Mouse (Mus musculus) liver, embryonic 16.5 days (tissue): ENCODE measurements around the gene Knstrn. TPM values are rescaled to one million over a fixed set of nuclear protein-coding genes. Genes with fewer than 3 reads are reported as not detected.
A peak's percentile ranks its signal among the peaks of the same experiment; 100 is the strongest.

Experiments used
- ATAC-seq: fragments of 200-750 bp; cut with Nextera tagmentation; 2 replicates; pipeline ENCODE4 v1.8.0; 2017; ENCODE audit warnings: low read depth, mild to moderate bottlenecking, moderate number of reproducible peaks, moderate library complexity
- H3K27ac ChIP-seq: fragments of 300-500 bp; sonication (generic); 2 replicates; pipeline ENCODE4 v1.5.1; 2014; ENCODE audit warnings: mild to moderate bottlenecking, low read length
- H3K27me3 ChIP-seq: fragments of 300-500 bp; sonication (generic); 2 replicates; pipeline ENCODE4 v1.6.1; 2014; ENCODE audit warnings: low read depth, low read length, mixed read lengths; ENCODE audit not compliant: control insufficient read depth, insufficient read depth
- H3K36me3 ChIP-seq: fragments of 300-500 bp; sonication (generic); 2 replicates; pipeline ENCODE4 v1.6.1; 2014; ENCODE audit warnings: mild to moderate bottlenecking; ENCODE audit not compliant: control insufficient read depth, insufficient read depth
- H3K4me1 ChIP-seq: fragments of 300-500 bp; sonication (generic); 2 replicates; pipeline ENCODE4 v1.6.1; 2014; ENCODE audit warnings: low read depth, low read length, mixed read lengths; ENCODE audit not compliant: control insufficient read depth
- H3K4me2 ChIP-seq: fragments of 300-500 bp; sonication (generic); 2 replicates; pipeline ENCODE4 v1.6.1; 2014; ENCODE audit warnings: low read depth, low read length, mixed read lengths
- H3K4me3 ChIP-seq: fragments of 300-500 bp; sonication (generic); 2 replicates; pipeline ENCODE4 v1.5.1; 2014; ENCODE audit warnings: low read depth, mild to moderate bottlenecking, low read length
- H3K9ac ChIP-seq: fragments of 300-500 bp; sonication (generic); 2 replicates; pipeline ENCODE4 v1.6.1; 2014; ENCODE audit warnings: low read depth, low read length
- H3K9me3 ChIP-seq: fragments of 300-500 bp; sonication (generic); replicated peaks from 2 replicates; pipeline ENCODE4 v1.6.1; 2016; ENCODE audit warnings: low read length; ENCODE audit not compliant: control insufficient read depth
- WGBS: fragments of 180-500 bp; shearing (Covaris S2); extraction: QIAGEN DNeasy Blood & Tissue Kit; methylation state at CpG from one replicate; pipeline ENCODE4 v1.1.7; 2014; ENCODE audit not compliant: insufficient replicate concordance; 5-methylcytosine and 5-hydroxymethylcytosine counted together
- polyA plus RNA-seq: library from polyadenylated mRNA; unstranded; fragments of >200 nt; fragmentation: Nextera tagmentation; extraction: Ambion mirVana; gene quantifications from 2 replicates; pipeline ENCODE4 v1.2.1, GENCODE M21; 2015

Knstrn gene
- polyA plus RNA-seq, 1 experiment from 2014 or later: 63.5 TPM

- Histone ChIP-seq H3K9ac (peak overlapping the region; percentile 55), H3K4me1 (peaks cover 31% of the 10 kb centered on the region), H3K36me3 (no peaks in the 10 kb centered on the region), H3K4me3 (peak overlapping the region; percentile 47), H3K4me2 (peak overlapping the region; percentile 81), H3K27me3 (peaks cover 3% of the 10 kb centered on the region), H3K27ac (peak overlapping the region; percentile 89), H3K9me3 (no peaks in the 10 kb centered on the region)
- 36% methylated on average over 13 of the region's 13 CpGs for WGBS
- peak; percentile 60 for ATAC-seq
Observed at GRCm38 (mm10) chr2:118887440-118887839, 73.6 kb downstream of the Knstrn start.

DNA sequence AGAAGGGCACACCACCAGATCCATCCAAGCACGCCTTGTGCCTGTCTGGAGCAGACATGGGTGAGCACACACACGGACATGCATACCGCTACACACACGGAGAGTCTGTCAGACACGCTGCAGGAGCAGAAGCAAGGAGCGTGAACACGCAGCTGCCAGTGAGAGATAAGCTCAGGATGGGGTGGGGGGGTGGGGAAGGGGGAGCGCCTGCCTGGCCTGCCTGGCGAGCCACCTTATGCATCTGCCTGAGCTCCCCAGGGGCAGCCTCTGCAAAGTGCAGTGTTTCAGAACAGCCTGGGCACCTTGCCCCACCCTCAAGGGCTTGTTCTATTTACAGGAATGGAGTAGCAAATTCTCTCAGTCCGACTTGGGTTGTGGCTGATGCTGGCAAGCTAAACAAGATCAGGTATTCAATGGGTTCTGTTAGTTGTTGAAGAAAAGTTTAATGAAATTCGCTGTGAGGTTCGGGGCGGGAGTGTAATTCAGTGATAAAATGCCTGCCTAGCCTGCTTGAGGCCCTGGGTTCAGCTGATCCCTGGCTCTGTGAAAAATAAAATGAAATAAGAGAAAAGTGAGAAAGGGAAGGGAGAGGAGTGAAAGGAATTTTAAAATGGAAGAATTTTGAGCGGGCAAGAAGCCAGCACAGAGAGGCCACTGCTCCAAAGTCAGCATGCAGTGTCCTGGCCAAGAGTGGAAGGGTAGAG, 74.2 kb downstream of the Knstrn start:
- Histone ChIP-seq H3K9me3 (no peaks in the 10 kb centered on the region), H3K27ac (peak overlapping the region; percentile 89), H3K27me3 (peaks cover 3% of the 10 kb centered on the region), H3K4me2 (peak overlapping the region; percentile 81), H3K4me1 (peaks cover 29% of the 10 kb centered on the region), H3K36me3 (no peaks in the 10 kb centered on the region), H3K4me3 (peak overlapping the region; percentile 47), H3K9ac (peak overlapping the region; percentile 55)
- peak; percentile 91 for ATAC-seq
- WGBS: 10% methylated on average over 14 of the region's 14 CpGs

- WGBS: 77% methylated on average over 4 of the region's 4 CpGs
Observed at GRCm38 (mm10) chr2:118891173-118891572, 77.4 kb downstream of the Knstrn start.

DNA sequence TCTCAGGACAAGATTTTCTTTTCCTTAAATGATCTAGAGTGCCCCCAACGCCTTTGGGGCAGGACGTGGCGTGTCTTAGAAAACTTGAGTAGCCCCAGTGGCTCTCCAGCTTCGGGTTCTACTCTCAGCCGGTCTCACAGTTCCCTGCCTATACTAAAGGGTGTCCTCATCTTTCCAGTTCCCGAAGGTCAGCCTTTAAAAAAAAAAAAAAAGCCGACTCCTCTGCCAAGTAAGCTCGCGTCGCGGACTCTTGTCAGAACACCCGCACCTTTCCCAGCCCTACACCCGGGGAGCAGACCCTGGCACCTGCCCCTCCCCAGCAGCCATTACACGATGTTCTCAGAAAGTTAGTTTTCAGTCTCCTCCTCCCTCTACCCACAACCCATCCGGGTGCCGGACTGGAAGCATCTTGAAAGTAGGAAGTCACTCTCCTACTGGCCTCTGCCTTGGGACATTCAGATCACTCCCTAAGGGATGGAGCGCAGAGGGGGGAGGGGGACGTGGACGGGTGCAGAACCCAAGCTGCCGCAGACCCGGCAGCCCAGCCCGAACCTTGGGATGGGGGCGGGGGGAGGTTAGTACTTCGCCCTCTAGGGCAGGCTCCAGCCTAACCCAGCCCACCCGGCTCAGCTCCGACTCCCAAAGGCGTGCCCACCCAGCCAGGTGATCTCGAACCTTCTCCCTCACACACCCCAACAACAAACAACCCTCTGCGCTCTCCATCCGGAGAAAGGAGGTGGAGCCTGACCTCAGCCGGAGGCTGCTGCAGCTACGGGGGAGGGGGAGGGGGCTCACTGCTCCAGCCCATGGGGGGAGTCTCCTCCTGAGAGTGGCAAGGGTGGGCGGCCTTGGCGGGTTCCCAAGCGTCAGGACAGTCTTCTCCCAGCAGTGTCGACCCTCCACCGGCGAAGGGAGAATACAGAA, 82.4 kb downstream of the Knstrn start:
- H3K9me3 ChIP-seq: no peaks in the 10 kb centered on the region
- peak overlapping the region; percentile 45 for H3K4me3 ChIP-seq
- ATAC-seq: no peak
- peak overlapping the region; percentile 60 for H3K4me2 ChIP-seq
- no peak overlapping the region for H3K27ac ChIP-seq
- no peak overlapping the region for H3K9ac ChIP-seq
- WGBS: 3% methylated on average over 38 of the region's 38 CpGs
- H3K27me3 ChIP-seq: peaks cover 76% of the 10 kb centered on the region
- H3K36me3 ChIP-seq: no peaks in the 10 kb centered on the region
- peaks cover 29% of the 10 kb centered on the region for H3K4me1 ChIP-seq

More at GRCm38 (mm10) chr2:118891173-118891572, 77.4 kb downstream of the Knstrn start:
- H3K4me1 ChIP-seq: peaks cover 26% of the 10 kb centered on the region
- H3K36me3 ChIP-seq: no peaks in the 10 kb centered on the region
- no peak overlapping the region for H3K4me2 ChIP-seq
- H3K9me3 ChIP-seq: no peaks in the 10 kb centered on the region
- ATAC-seq: no peak
- H3K27me3 ChIP-seq: peaks cover 28% of the 10 kb centered on the region
- H3K27ac ChIP-seq: no peak overlapping the region
- no peak overlapping the region for H3K4me3 ChIP-seq
- no peak overlapping the region for H3K9ac ChIP-seq

GRCm38 (mm10) chr2:118896914-118897291, 83.1 kb downstream of the Knstrn start:
- Histone ChIP-seq H3K27me3 (peaks cover 75% of the 10 kb centered on the region), H3K9ac (no peak overlapping the region), H3K27ac (no peak overlapping the region), H3K4me3 (peak overlapping the region; percentile 45), H3K36me3 (no peaks in the 10 kb centered on the region), H3K4me2 (peak overlapping the region; percentile 60), H3K9me3 (no peaks in the 10 kb centered on the region), H3K4me1 (peaks cover 29% of the 10 kb centered on the region)
- 3% methylated on average over 13 of the region's 13 CpGs for WGBS
- no peak for ATAC-seq

GRCm38 (mm10) chr2:118897392-118897791, 83.6 kb downstream of the Knstrn start:
- no peak overlapping the region for H3K9ac ChIP-seq
- WGBS: 5% methylated on average over 7 of the region's 7 CpGs
- H3K4me2 ChIP-seq: no peak overlapping the region
- H3K27ac ChIP-seq: no peak overlapping the region
- peaks cover 73% of the 10 kb centered on the region for H3K27me3 ChIP-seq
- H3K4me1 ChIP-seq: peaks cover 30% of the 10 kb centered on the region
- no peak for ATAC-seq
- peak overlapping the region; percentile 45; the same call in 1 of the 2 replicates for H3K4me3 ChIP-seq
- H3K36me3 ChIP-seq: no peaks in the 10 kb centered on the region
- no peaks in the 10 kb centered on the region for H3K9me3 ChIP-seq

DNA sequence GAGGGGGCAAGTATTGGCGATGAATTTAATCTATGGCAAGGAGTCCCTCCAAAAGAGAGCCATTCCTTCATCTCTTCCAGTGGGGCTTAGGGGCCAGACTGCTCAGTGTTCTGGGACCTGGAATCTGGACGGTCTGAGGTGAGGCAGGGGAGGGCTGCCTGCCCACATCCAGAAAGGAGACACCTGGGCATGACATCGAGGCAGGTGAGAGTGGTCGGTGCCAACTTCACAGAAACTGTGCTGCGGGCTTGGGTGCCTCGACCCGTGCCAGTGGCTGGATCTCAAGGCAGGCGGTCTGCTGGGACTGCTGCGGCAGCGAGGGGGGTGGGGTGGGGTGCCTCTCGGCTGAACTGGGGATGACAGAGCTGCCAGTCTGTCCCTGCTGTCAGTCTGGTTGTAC, 84.0 kb downstream of the Knstrn start:
- no peak overlapping the region for H3K9ac ChIP-seq
- 2% methylated on average over 11 of the region's 11 CpGs for WGBS
- H3K27ac ChIP-seq: no peak overlapping the region
- H3K4me1 ChIP-seq: peaks cover 34% of the 10 kb centered on the region
- peaks cover 73% of the 10 kb centered on the region for H3K27me3 ChIP-seq
- no peak overlapping the region for H3K4me2 ChIP-seq
- H3K36me3 ChIP-seq: no peaks in the 10 kb centered on the region
- ATAC-seq: no peak
- no peak overlapping the region for H3K4me3 ChIP-seq
- no peaks in the 10 kb centered on the region for H3K9me3 ChIP-seq

DNA sequence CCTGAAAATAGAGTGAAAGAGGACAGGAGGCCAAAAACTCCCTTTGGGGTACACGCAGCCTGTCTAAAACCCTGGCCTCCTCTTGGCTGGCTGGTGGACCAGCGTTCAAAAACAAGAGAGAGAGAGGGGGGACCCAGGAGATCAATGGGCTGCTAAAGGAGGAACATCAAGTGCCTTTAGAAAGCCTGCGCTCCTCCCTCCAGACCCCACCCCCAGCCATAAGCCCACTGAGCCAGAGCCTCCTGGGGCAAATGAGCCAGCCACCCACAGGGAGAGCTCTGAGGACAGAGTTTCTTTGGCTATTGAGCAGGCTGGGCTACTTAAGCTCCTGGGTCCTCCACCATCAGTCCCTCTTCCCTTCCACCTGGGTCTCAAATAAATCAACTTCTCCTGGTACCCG, 85.0 kb downstream of the Knstrn start:
- WGBS: 10% methylated on average over 4 of the region's 4 CpGs
- H3K9ac ChIP-seq: no peak overlapping the region
- no peaks in the 10 kb centered on the region for H3K36me3 ChIP-seq
- H3K4me1 ChIP-seq: peaks cover 44% of the 10 kb centered on the region
- no peak for ATAC-seq
- no peak overlapping the region for H3K4me2 ChIP-seq
- H3K4me3 ChIP-seq: no peak overlapping the region
- H3K9me3 ChIP-seq: no peaks in the 10 kb centered on the region
- H3K27ac ChIP-seq: no peak overlapping the region
- H3K27me3 ChIP-seq: peaks cover 72% of the 10 kb centered on the region

GRCm38 (mm10) chr2:118899306-118899705, 85.5 kb downstream of the Knstrn start:
- no peak for ATAC-seq

More at GRCm38 (mm10) chr2:118899306-118899705, 85.5 kb downstream of the Knstrn start:
- Histone ChIP-seq H3K27ac (no peak overlapping the region), H3K4me1 (peaks cover 49% of the 10 kb centered on the region), H3K9me3 (no peaks in the 10 kb centered on the region), H3K9ac (no peak overlapping the region), H3K27me3 (peaks cover 67% of the 10 kb centered on the region), H3K4me2 (no peak overlapping the region), H3K36me3 (no peaks in the 10 kb centered on the region), H3K4me3 (no peak overlapping the region)
- WGBS: 19% methylated on average over 7 of the region's 7 CpGs
